In the genomic region with DNA sequence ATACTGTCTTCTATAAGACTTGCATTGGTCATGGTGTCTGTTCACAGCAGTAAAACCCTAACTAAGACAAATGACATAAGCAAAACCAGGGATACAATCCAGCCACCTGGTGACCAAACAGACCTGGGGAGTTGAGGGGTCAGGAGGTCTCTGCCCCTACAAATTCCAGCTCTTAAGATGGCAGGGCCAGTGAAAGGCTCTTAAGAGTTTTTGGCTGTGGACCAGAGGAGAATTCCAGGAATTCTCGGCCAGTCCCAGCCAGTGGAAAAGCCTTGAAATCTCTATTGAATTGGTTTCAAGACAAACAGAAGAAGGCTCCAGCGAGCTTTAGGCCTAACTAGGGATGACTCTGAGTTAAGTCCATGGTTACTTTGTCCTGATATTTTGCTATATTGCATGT, we compare ENCODE assay signal across 30 mouse cellular contexts.
A peak's percentile ranks its signal among the peaks of the same experiment; 100 is the strongest.
DNase-seq lines count a peak whose midpoint lies in the region; ATAC-seq and TF ChIP-seq lines count a peak whose summit lies in the region.
"Had no signal": no experiment of that assay in that cellular context is flagged by ENCODE, and none has a peak within 500 bp of the region (broad histone marks: within the 10 kb centered on the region; RNA-seq: fewer than 3 reads in every experiment).

No protein-coding gene starts in this region.

- 68% methylated on average over 2 of the region's 2 CpGs for WGBS in kidney, postnatal 0 days
- WGBS in kidney, embryonic 14.5 days, result 76% methylated on average over 2 of the region's 2 CpGs

- intact Hi-C loops in left cerebral cortex, adult 2 months (cut with DNase I), result no loop called here

- H3K9me3 ChIP-seq in kidney, postnatal 0 days (replicated peaks; ENCODE audit: low read length), result no peaks in the 10 kb centered on the region
- peaks cover 4% of the 10 kb centered on the region; the same call in 1 of the 2 replicates for H3K9me3 ChIP-seq in kidney, embryonic 14.5 days (ENCODE audit: control insufficient read depth, low read length)
- H3K9me3 ChIP-seq: embryonic facial prominence, embryonic 10.5 days; embryonic facial prominence, embryonic 13.5 days; forebrain, embryonic 10.5 days; forebrain, embryonic 13.5 days; heart, embryonic 15.5 days had no signal

- no peak for ATAC-seq in kidney, postnatal 0 days (replicated peaks; ENCODE audit: low FRiP score, low read depth)
- no peak for ATAC-seq in kidney, embryonic 14.5 days (ENCODE audit: low FRiP score, low TSS enrichment)
- ATAC-seq: CD4-positive, CD25-positive, alpha-beta regulatory T cell, adult 4 months; forebrain, embryonic 13.5 days; forebrain, embryonic 16.5 days; hindbrain, postnatal 0 days; inflammation-experienced regulatory T-cells, adult 6 months; Patski had no signal

- H3K27me3 ChIP-seq in kidney, postnatal 0 days (ENCODE audit: insufficient read depth, low read length), result no peaks in the 10 kb centered on the region
- H3K27me3 ChIP-seq in kidney, embryonic 14.5 days (ENCODE audit: control insufficient read depth, insufficient read depth, low read length), result no peaks in the 10 kb centered on the region
- H3K27me3 ChIP-seq: embryonic facial prominence, embryonic 13.5 days; forebrain, embryonic 13.5 days; heart, embryonic 12.5 days; heart, embryonic 15.5 days; Patski had no signal

- H3K4me2 ChIP-seq in kidney, postnatal 0 days (ENCODE audit: low read length), result no peak overlapping the region
- H3K4me2 ChIP-seq in kidney, embryonic 14.5 days (replicated peaks; ENCODE audit: low read depth, low read length), result no peak overlapping the region
- H3K4me2 ChIP-seq: embryonic facial prominence, embryonic 13.5 days; forebrain, embryonic 13.5 days; heart, embryonic 12.5 days; heart, embryonic 15.5 days; hindbrain, embryonic 14.5 days had no signal

- H3K4me1 ChIP-seq in kidney, postnatal 0 days (replicated peaks; ENCODE audit: insufficient read depth, low read length), result no peaks in the 10 kb centered on the region
- H3K4me1 ChIP-seq in kidney, embryonic 14.5 days (ENCODE audit: control insufficient read depth, insufficient read depth, low read length), result no peaks in the 10 kb centered on the region
- H3K4me1 ChIP-seq: embryonic facial prominence, embryonic 10.5 days; forebrain, embryonic 13.5 days; heart, embryonic 12.5 days; heart, embryonic 15.5 days had no signal

- H3K4me3 ChIP-seq in kidney, postnatal 0 days (replicated peaks; ENCODE audit: low read depth, low read length), result no peak overlapping the region
- H3K4me3 ChIP-seq in kidney, embryonic 14.5 days (ENCODE audit: low read length), result no peak overlapping the region
- H3K4me3 ChIP-seq in left cerebral cortex, adult 2 months, result no peak overlapping the region
- no peak overlapping the region for H3K4me3 ChIP-seq in layer of hippocampus, adult 2 months
- H3K4me3 ChIP-seq: embryonic facial prominence, embryonic 10.5 days; embryonic facial prominence, embryonic 13.5 days; forebrain, embryonic 10.5 days; forebrain, embryonic 13.5 days; heart, adult 2 months; heart, embryonic 12.5 days; heart, embryonic 15.5 days had no signal

- no peaks in the 10 kb centered on the region for H3K36me3 ChIP-seq in kidney, postnatal 0 days (ENCODE audit: insufficient read depth, low read length)
- H3K36me3 ChIP-seq in kidney, embryonic 14.5 days (ENCODE audit: control insufficient read depth, insufficient read depth, low read length), result no peaks in the 10 kb centered on the region
- H3K36me3 ChIP-seq: embryonic facial prominence, embryonic 10.5 days; embryonic facial prominence, embryonic 13.5 days; forebrain, embryonic 10.5 days; heart, embryonic 12.5 days; heart, embryonic 15.5 days had no signal

- H3K9ac ChIP-seq in kidney, postnatal 0 days (ENCODE audit: low read depth, low read length), result no peak overlapping the region
- no peak overlapping the region for H3K9ac ChIP-seq in kidney, embryonic 14.5 days (ENCODE audit: low read depth, low read length)
- H3K9ac ChIP-seq: embryonic facial prominence, embryonic 13.5 days; forebrain, embryonic 13.5 days; heart, embryonic 12.5 days; heart, embryonic 15.5 days; hindbrain, embryonic 14.5 days had no signal

- no peak overlapping the region for H3K27ac ChIP-seq in kidney, postnatal 0 days
- H3K27ac ChIP-seq in kidney, embryonic 14.5 days (ENCODE audit: low read depth, low read length), result no peak overlapping the region
- H3K27ac ChIP-seq in left cerebral cortex, adult 2 months, result no peak overlapping the region
- no peak overlapping the region for H3K27ac ChIP-seq in layer of hippocampus, adult 2 months
- H3K27ac ChIP-seq: embryonic facial prominence, embryonic 10.5 days; embryonic facial prominence, embryonic 13.5 days; forebrain, embryonic 10.5 days; forebrain, embryonic 13.5 days; heart, adult 2 months; heart, embryonic 15.5 days; hindbrain, embryonic 14.5 days; hindbrain, postnatal 0 days had no signal

- TF ChIP-seq CTCF in kidney, postnatal 0 days (IDR thresholded peaks at IDR 0.05; ENCODE audit: low read depth), result no peak
- no peak for TF ChIP-seq CTCF in left cerebral cortex, adult 2 months (IDR thresholded peaks at IDR 0.05)
- TF ChIP-seq CTCF in layer of hippocampus, adult 2 months (conservative IDR thresholded peaks at IDR 0.05), result no peak

- DNase-seq in kidney, postnatal 0 days (ENCODE audit: low spot score), result peak; percentile 38
- DNase-seq in 3134 (ENCODE audit: extremely low read depth, insufficient read length, low spot score) (peak; percentile 67), ZHBTc4 (ENCODE audit: low read depth, low spot score) (peak; percentile 23)
- peak; percentile 12 for DNase-seq in yolk sac, embryonic 10.5 days (ENCODE audit: low spot score)
- no peak for DNase-seq in left cerebral cortex, adult 2 months (ENCODE audit: extremely low spot score in 1 of 2, low spot score in 2 of 2)
- DNase-seq in layer of hippocampus, adult 2 months (ENCODE audit: low spot score in 2 of 2), result no peak
- DNase-seq: adrenal gland, adult 8-10 months; adrenal gland, postnatal 25 days; cerebellum, adult 11-12 months; cerebellum, adult 8-10 months; cerebellum, postnatal 10 days; cerebellum, postnatal 36 days; embryo, embryonic 11 days; gastrocnemius, postnatal 10 days; gastrocnemius, postnatal 36 days; heart, adult 2 months; heart, postnatal 4 days had no signal

Comparison
In these comparisons a context has a peak if more than half of its experiments do, and no peak if none do; other contexts are left out.
1. DNase-seq: peak in kidney, postnatal 0 days (single experiment), 3134 (single experiment), ZHBTc4 (single experiment) and yolk sac, embryonic 10.5 days (single experiment); none in left cerebral cortex, adult 2 months (0 of 2) and layer of hippocampus, adult 2 months (0 of 2).